Mouse (Mus musculus) G1E (cell line): Measurements from ENCODE around the gene Rps18. TPM values are rescaled to one million over a fixed set of nuclear protein-coding genes. Genes with fewer than 3 reads are reported as not detected.
A peak's percentile ranks its signal among the peaks of the same experiment; 100 is the strongest.
"Not testable (repeated sequence)": the region's sequence is repeated elsewhere in the genome, so short reads cannot be mapped to it uniquely, and the experiment has no call there.

ENCODE experiments used
- ATAC-seq: 2 replicates; pipeline ENCODE4 v1.8.0; 2016; ENCODE audit warnings: mild to moderate bottlenecking; ENCODE audit not compliant: insufficient number of reproducible peaks, poor library complexity, low FRiP score, severe bottlenecking; ENCODE audit errors: extremely low read depth
- DNase-seq: peaks from one replicate; pipeline ENCODE4 v3.0.0; 2012; ENCODE audit warnings: low spot score
- H3K27me3 ChIP-seq: 2 replicates; pipeline ENCODE4 v1.6.1; 2012; ENCODE audit warnings: mild to moderate bottlenecking, low read length, inconsistent platforms; ENCODE audit not compliant: insufficient read depth
- H3K36me3 ChIP-seq: replicated peaks from 2 replicates; pipeline ENCODE3; 2012; ENCODE audit warnings: mild to moderate bottlenecking, inconsistent platforms
- H3K4me1 ChIP-seq: 2 replicates; pipeline ENCODE4 v1.6.1; 2012; ENCODE audit warnings: low read depth, low read length, inconsistent platforms, mixed read lengths; ENCODE audit not compliant: insufficient read depth
- H3K4me3 ChIP-seq: 2 replicates; pipeline ENCODE4 v1.5.1; 2012; ENCODE audit warnings: low read depth, mild to moderate bottlenecking, inconsistent platforms, low read length, moderate library complexity, mixed read lengths
- H3K9me3 ChIP-seq: replicated peaks from 2 replicates; pipeline ENCODE4 v1.6.1; 2012; ENCODE audit warnings: inconsistent platforms
- CTCF ChIP-seq: IDR thresholded peaks from 2 replicates; pipeline ENCODE4 v1.5.1; 2012; ENCODE audit warnings: low read depth, low read length, inconsistent platforms, mixed read lengths
- GATA1 ChIP-seq: IDR thresholded peaks from 2 replicates; pipeline ENCODE4 v1.6.1; 2012; ENCODE audit warnings: borderline replicate concordance, low read length, inconsistent platforms, mixed read lengths
- GATA2 ChIP-seq: IDR thresholded peaks from 2 replicates; pipeline ENCODE4 v1.6.1; 2012; ENCODE audit warnings: low read depth, low read length, inconsistent platforms, borderline replicate concordance
- POLR2AphosphoS5 ChIP-seq: IDR thresholded peaks from 2 replicates; pipeline ENCODE4 v1.6.1; 2012; ENCODE audit warnings: low read depth, low read length, inconsistent platforms; ENCODE audit not compliant: insufficient replicate concordance
- TAL1 ChIP-seq: conservative IDR thresholded peaks from 2 replicates; pipeline ENCODE4 v1.6.1; 2012; ENCODE audit warnings: low read depth, low read length, inconsistent platforms, mixed read lengths
- polyA plus RNA-seq: library from polyadenylated mRNA; stranded (reverse); fragments of >175 nt; gene quantifications from 2 replicates; pipeline ENCODE4 v1.2.3, GENCODE M21; 2012
- total RNA-seq, 2 experiments: library from RNA; stranded (forward) in 1 of 2; stranded (reverse) in 1 of 2; fragments of 200-1000 nt in 1 of 2; fragments of >200 nt in 1 of 2; fragmentation: Nextera tagmentation in 1 of 2; gene quantifications; 2 replicates each; pipeline ENCODE4 v1.2.3; 2014 to 2017

Rps18 gene
- 2,195 and 2,298 TPM in 2 replicates for total RNA-seq (2014; fragmentation: Nextera tagmentation)
- total RNA-seq (2017) = 1,704 and 1,830 TPM in 2 replicates
- polyA plus RNA-seq = 739 and 1,633 TPM in 2 replicates

GRCm38 (mm10) chr17:33955555-33956214, at the start of gene Rps18, which contains the start of gene Vps52:
Rps18 (minus strand) TSS chr17:33956001.
Vps52 (plus strand) TSS chr17:33955812.
- Histone ChIP-seq H3K9me3 (no peaks in the 10 kb centered on the region), H3K4me3 (peak within 1 kb of the TSS; percentile 93), H3K36me3 (peaks cover 80% of the 10 kb centered on the region), H3K4me1 (peaks cover 49% of the 10 kb centered on the region), H3K27me3 (no peaks in the 10 kb centered on the region)
- no peak for TF ChIP-seq GATA2
- no peak for TF ChIP-seq CTCF
- ATAC-seq (peak; percentile 77), DNase-seq (peak; percentile 98)

GRCm38 (mm10) chr17:34003426-34003825, 47.6 kb upstream of the Rps18 start:
- H3K9me3 ChIP-seq = peaks cover 16% of the 10 kb centered on the region
- peaks cover 39% of the 10 kb centered on the region for H3K27me3 ChIP-seq
- DNase-seq (no peak), ATAC-seq (no peak)
- no peaks in the 10 kb centered on the region for H3K36me3 ChIP-seq
- TF ChIP-seq GATA1 = no peak
- peak; percentile 71 for TF ChIP-seq CTCF
- no peak for TF ChIP-seq TAL1
- no peak for TF ChIP-seq GATA2
- H3K4me1 ChIP-seq = no peaks in the 10 kb centered on the region
- no peak overlapping the region for H3K4me3 ChIP-seq

DNA sequence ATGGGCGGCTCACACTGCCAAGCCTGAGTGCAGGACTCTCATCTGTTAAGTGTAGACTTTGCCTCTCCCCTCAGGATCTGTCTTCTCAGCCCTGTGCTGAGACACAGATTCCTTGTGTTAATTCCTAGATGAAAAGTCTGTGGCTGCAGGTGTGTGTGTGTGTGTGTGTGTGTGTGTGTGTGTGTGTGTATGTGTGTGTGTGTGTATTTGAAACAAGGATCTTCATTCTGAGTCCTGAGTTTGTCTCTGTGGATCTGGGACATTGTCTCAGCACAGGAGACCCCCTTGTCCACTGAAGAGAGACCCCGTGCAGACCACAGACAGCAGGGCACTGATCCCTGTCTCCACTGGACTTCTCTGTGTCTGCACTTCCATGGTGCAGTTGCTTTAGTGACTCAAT, 45.0 kb upstream of the Rps18 start:
- not testable (repeated sequence) for DNase-seq, H3K4me3 ChIP-seq, H3K36me3 ChIP-seq, ATAC-seq, H3K4me1 ChIP-seq
- Histone ChIP-seq H3K9me3 (peaks cover 12% of the 10 kb centered on the region), H3K27me3 (peaks cover 29% of the 10 kb centered on the region)

GRCm38 (mm10) chr17:34000150-34000537, 44.3 kb upstream of the Rps18 start, which contains the start of gene H2-K1:
H2-K1 (minus strand) TSS chr17:34000347.
- Histone ChIP-seq H3K4me1 (no peaks in the 10 kb centered on the region), H3K9me3 (peaks cover 12% of the 10 kb centered on the region), H3K36me3 (no peaks in the 10 kb centered on the region), H3K27me3 (peaks cover 24% of the 10 kb centered on the region), H3K4me3 (peak within 1 kb of the TSS; percentile 38; the same call in 1 of the 2 replicates)
- DNase-seq = no peak
- TF ChIP-seq POLR2AphosphoS5 (no peak), GATA1 (no peak), CTCF (no peak), GATA2 (no peak), TAL1 (no peak)
- no peak for ATAC-seq

DNA sequence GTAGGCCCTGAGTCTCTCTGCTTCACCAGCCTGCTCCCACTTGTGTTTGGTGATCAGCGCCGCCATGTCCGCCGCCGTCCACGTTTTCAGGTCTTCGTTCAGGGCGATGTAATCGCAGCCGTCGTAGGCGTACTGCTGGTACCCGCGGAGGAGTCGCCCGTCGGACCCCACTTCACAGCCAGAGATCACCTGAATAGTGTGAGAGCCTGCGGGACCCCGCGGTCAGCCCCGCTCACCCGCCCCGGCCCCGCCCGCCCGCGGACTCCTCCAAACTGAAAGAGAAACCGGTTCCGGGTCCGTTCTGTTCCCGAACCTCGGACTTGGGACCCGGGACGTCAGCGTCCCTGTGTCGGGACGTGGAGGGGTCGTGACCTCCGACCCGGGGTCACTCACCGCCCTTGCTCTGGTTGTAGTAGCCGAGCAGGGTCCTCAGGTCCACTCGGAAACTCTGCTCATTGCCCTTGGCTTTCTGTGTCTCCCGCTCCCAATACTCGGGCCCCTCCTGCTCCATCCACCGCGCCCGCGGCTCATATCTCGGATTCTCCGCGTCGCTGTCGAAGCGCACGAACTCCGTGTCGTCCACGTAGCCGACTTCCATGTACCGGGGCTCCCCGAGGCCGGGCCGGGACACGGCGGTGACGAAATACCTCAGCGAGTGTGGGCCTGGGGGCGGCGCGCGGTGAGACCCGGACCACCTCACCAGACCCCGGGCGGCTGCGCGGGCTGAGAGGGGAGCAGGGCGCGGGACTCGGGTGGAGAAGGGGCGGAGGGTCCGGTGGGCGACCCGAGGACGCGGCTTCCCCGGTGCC, 43.7 kb upstream of the Rps18 start:
- H3K4me1 ChIP-seq = no peaks in the 10 kb centered on the region
- peaks cover 27% of the 10 kb centered on the region for H3K27me3 ChIP-seq
- H3K9me3 ChIP-seq = peaks cover 12% of the 10 kb centered on the region
- no peaks in the 10 kb centered on the region for H3K36me3 ChIP-seq
- TF ChIP-seq CTCF (no peak), TAL1 (no peak), GATA2 (no peak), GATA1 (no peak), POLR2AphosphoS5 (no peak)
- DNase-seq = no peak
- H3K4me3 ChIP-seq = peak overlapping the region; percentile 38; the same call in 1 of the 2 replicates
- no peak for ATAC-seq

- DNase-seq, H3K36me3 ChIP-seq, H3K4me1 ChIP-seq, H3K4me3 ChIP-seq, ATAC-seq: not testable (repeated sequence)
- Histone ChIP-seq H3K9me3 (peaks cover 12% of the 10 kb centered on the region), H3K27me3 (peaks cover 27% of the 10 kb centered on the region)
Measured at GRCm38 (mm10) chr17:33998697-33999096, 42.9 kb upstream of the Rps18 start.

- not testable (repeated sequence) for DNase-seq, H3K4me3 ChIP-seq, H3K36me3 ChIP-seq, ATAC-seq, H3K4me1 ChIP-seq
- H3K27me3 ChIP-seq = peaks cover 25% of the 10 kb centered on the region
- peaks cover 12% of the 10 kb centered on the region for H3K9me3 ChIP-seq
Measured at GRCm38 (mm10) chr17:33997025-33997424, 41.2 kb upstream of the Rps18 start.
